Mouse (Mus musculus) adipocyte (in vitro differentiated cells): ENCODE measurements at regions not wholly inside any gene's neighbourhood (a gene's known extent, or its start where the extent isn't known, plus 50 kb on each side); places are given as distances from the start of the nearest gene placed in this dataset.
A peak's percentile ranks its signal among the peaks of the same experiment; 100 is the strongest.

Experiments
- DNase-seq: peaks from one replicate; pipeline ENCODE4 v3.0.0-alpha.2; 2016; ENCODE audit warnings: low spot score

GRCm38 (mm10) chr13:70303953-70304525, 333.4 kb downstream of the Ice1 start:
- DNase-seq: no peak

DNA sequence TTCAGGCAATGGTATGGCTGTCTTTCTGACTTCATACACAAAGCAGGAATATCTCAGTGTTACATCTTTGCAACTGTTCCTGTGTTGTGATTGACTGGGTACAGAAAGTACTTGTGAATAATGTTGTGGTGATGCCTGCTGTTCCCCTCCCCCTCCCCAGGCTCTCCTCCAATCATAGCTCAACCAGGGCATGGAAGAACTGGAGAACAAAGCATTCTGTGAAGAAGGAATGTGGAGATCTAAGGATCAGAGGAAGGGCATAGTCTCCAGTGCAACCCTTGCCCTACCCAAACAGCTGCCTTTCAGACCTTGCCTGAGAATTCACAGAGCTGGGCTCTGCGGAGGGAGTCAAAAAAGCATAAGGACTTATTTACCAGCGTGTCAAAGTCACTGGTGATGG, 326.9 kb downstream of the Ice1 start:
- DNase-seq: no peak

DNA sequence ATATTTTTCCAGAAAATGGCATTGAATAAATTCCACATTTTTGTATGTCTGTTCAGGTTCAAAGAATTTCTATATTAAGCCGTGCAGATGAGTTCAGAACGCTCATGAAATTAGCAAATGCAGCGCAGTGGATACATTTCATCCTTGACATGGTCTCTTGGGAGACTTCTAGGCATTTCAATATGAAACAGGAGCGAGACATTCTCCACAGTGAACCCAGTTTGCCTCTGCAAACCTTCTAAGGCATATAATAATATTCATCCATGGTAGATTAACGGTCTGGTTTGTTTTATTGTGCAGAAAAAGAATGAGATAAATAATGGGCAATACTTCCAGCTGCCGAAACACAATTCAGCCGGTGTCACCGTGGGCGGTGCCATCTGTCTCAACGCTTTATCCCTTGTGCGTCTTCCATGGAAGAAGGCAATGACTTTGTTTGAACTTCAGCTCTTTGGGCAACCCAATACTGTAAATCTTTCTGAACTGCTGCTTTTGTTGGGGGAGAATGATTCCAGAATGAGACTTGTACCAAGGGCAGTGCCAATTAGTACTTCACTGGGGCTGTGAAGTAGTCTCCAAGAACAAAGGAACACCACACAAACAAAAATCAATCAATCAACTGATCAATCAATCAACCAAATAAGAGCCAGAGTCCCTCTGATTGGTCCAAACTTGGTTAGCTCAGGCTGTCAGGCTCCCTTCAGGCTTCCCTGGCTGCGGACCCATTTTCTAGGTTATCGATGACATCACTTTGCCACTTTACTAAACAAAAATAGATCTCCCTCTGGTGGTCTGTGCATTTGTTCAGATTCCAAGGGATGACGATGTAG, 326.0 kb downstream of the Ice1 start:
- DNase-seq: no peak

- DNase-seq: no peak
Measured at GRCm38 (mm10) chr13:70313205-70313604, 324.2 kb downstream of the Ice1 start.

DNA sequence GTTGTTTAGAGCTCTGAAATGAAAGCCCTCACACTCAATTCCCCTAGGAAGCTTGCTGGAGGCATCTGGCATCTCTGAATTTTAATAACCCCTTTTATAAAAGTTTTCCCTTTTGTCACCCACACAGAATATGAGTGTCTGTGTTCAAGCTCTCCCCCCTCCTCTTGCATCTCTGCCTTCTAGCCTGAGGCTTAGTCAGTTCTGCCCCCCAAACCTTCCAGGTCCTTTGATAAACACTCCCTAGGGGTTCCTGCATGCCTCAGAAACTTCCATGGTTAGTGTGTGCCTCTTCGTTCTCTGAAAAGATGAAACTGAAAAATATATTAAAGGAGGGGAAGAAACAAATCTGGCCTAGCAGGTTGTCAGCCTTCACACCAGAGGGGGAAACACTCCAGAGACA, 313.9 kb downstream of the Ice1 start:
- no peak for DNase-seq

DNA sequence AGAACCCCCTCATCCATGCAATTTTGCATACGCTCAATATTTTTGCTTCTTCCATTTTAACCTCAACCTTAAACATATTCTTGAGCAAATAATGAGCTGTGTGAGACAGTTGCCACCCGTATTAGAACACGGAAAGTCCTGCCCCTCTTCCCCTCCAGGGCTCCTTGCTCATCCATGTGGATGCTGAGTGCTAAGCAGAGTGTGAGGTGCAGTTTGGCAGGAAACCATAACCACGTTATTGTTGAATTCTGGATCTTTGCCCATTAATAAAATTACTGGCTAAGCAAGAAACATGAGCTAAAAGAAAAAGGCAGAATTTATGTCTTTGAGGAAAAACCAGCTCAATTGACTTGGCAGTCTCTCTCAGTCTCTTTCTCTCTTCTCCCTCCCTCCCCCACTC, 301.4 kb downstream of the Ice1 start:
- no peak for DNase-seq

GRCm38 (mm10) chr13:70340437-70340836, 297.0 kb downstream of the Ice1 start:
- DNase-seq: no peak

GRCm38 (mm10) chr13:70343191-70343734, 294.2 kb downstream of the Ice1 start:
- no peak for DNase-seq

DNA sequence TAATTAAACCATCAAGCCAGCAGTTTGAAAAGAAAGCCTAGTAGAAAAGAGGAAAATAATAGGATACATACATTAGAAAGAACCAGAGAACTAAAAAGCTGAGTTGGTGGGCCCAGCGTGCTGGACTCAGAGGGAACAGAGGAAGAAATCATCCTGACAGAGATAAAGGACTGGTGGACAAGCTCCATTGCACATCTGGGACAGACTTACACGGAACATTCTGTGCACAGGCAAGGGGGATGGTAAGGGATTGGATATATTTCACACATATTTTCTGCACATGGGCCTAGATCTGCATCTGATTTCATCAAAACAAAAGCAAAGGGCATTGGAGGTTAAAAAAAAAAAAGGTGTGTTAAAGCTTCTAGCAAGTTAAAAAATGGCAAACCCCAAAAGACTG, 293.5 kb downstream of the Ice1 start:
- DNase-seq: no peak

GRCm38 (mm10) chr13:70344311-70344710, 293.1 kb downstream of the Ice1 start:
- DNase-seq: no peak

DNA sequence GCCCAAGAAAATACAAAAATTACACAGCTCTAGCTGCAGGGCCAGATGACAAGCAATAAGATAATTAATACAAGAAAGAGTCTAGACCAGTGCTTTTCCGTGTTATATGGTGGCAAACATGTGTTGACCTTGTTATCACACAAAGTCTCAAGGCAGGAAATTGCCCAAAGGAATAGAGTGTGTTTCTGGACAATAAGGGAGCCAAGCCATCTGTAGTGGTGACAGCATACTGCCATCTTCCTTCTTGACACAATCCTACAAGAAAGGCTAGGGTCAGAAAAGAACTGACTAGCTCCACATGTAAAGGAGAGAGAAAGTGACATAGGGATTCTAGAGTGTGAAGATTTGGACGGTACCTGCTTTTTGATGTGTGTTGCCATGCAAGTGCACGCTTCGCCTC, 289.0 kb downstream of the Ice1 start:
- DNase-seq: no peak

DNA sequence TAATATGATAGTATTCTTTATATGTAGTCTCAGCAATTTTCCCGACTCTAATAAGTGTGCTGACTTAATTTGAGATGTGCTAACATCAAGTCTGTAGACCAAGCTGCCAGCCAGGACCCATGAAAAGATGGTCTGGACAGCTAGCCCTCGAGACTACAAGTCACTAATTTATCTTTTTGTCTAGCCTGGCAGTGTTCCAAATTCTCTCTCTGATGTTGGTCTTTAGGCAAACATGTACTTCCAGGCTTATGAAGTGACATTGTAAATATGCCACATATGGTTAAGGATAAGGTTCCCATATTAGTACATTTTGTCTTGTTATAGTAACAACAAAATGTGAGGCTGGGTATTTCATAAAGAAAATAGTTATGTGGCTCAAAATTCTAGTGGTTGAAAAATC, 288.5 kb downstream of the Ice1 start:
- DNase-seq: no peak

GRCm38 (mm10) chr13:70369647-70370046, 267.8 kb downstream of the Ice1 start:
- peak; percentile 2 for DNase-seq

- DNase-seq: no peak
Measured at GRCm38 (mm10) chr13:70380772-70381171, 256.7 kb downstream of the Ice1 start.

GRCm38 (mm10) chr13:70385292-70385691, 252.1 kb downstream of the Ice1 start:
- no peak for DNase-seq

DNA sequence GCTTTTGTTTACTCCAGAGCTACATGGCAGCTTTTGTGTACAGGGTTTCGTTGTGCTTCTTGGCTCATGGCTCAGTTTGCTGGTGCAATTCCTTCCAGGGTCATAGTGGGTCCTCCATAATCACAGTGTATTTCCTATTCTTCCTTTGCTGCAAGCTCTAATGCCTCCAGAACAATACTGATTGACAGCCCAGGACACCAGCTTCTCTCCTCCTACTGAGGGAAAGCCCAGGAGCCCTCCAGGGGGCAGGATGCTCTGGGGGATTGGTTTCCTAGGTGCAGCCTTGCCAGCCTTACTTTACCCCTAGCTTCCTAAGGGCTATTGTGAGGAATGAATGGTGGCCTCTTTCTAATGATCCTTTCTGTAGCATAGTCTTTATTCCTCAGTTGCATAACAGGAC, 224.6 kb downstream of the Ice1 start:
- no peak for DNase-seq

DNA sequence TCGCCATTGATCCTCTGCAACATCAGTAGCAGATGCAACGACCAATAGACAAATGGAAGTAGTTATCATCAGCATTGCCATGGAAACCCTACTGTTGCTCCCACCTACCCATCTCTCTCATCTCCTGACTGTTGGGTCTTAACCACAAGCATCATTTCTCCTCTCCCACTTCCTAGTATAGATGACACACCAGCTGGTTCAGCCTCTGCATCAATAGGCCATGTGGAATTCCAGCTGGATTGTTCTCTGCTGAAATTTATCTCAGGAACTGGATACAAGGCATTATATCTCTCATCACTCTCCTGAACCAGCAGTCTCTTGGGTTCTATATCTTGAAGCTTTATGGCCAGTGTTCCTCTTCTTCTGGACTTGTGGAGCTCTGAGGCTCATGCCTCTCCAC, 219.3 kb downstream of the Ice1 start:
- no peak for DNase-seq

GRCm38 (mm10) chr13:70439419-70439818, 198.0 kb downstream of the Ice1 start:
- DNase-seq: no peak

- no peak for DNase-seq
Measured at GRCm38 (mm10) chr13:70446940-70447339, 190.5 kb downstream of the Ice1 start.

- DNase-seq: no peak
Measured at GRCm38 (mm10) chr13:70454592-70455390, 182.6 kb downstream of the Ice1 start.

GRCm38 (mm10) chr13:70458406-70458805, 179.0 kb downstream of the Ice1 start:
- DNase-seq: no peak

DNA sequence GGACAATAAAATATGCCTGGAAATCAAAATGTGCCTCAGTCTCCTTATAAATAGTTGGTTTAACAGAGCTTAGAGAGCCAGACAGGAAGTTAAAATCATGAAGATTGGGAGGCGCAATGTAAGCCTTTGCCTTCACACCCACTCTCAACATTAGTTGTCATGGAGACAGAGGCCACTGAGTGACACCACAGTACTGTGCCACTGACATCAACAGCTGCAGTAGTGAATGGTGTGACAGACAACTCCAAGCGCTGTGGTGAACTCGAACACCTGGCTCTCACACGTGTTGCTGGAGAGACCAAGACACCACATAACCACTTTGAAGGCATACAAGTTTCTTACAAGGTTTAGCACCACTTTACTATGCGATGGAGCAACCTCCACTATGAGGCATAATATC, 172.4 kb downstream of the Ice1 start:
- no peak for DNase-seq

- no peak for DNase-seq
Measured at GRCm38 (mm10) chr13:70474746-70475145, 162.7 kb downstream of the Ice1 start.
